In the genomic region with DNA sequence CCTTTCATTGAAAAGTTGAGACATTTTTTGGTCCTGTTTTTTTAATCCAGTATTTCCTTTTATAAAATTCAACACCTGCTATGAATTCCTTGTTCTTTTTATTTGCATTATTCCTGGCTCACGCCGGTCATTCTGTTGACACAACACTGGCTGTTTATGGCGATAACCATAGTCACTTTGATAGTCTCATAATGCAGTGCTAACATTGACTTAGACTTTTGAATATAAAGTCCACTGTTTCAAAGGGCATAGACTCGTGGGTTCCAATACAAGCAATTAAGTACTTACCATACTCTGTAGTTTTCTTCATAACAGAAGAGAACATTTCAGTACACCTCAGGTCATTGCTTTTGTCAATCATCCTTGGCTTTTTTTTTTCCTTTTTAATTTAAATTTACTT, we compare ENCODE assay signal across 15 mouse cellular contexts.
"Had no signal": no experiment of that assay in that cellular context is flagged by ENCODE, and none has a peak within 500 bp of the region (broad histone marks: within the 10 kb centered on the region; RNA-seq: fewer than 3 reads in every experiment).

No protein-coding gene starts in this region.

- H3K27me3 ChIP-seq: limb, embryonic 12.5 days; liver, embryonic 13.5 days; midbrain, embryonic 15.5 days; neural tube, embryonic 13.5 days had no signal

- ATAC-seq: midbrain, embryonic 15.5 days had no signal

- H3K4me3 ChIP-seq: layer of hippocampus, adult 2 months; limb, embryonic 12.5 days; liver, embryonic 13.5 days; midbrain, embryonic 10.5 days; midbrain, embryonic 15.5 days; neural tube, embryonic 13.5 days had no signal

- H3K27ac ChIP-seq: layer of hippocampus, adult 2 months; limb, embryonic 12.5 days; liver, embryonic 13.5 days; midbrain, embryonic 10.5 days; midbrain, embryonic 15.5 days; neural tube, embryonic 13.5 days had no signal

- H3K4me1 ChIP-seq: limb, embryonic 12.5 days; liver, embryonic 13.5 days; midbrain, embryonic 10.5 days; midbrain, embryonic 15.5 days; neural tube, embryonic 13.5 days had no signal

- H3K9ac ChIP-seq: limb, embryonic 12.5 days; liver, embryonic 13.5 days; lung, embryonic 14.5 days; midbrain, embryonic 15.5 days; neural tube, embryonic 13.5 days had no signal

- H3K4me2 ChIP-seq: limb, embryonic 12.5 days; liver, embryonic 13.5 days; lung, embryonic 14.5 days; midbrain, embryonic 15.5 days; neural tube, embryonic 13.5 days had no signal

- DNase-seq: kidney, postnatal 10 days; kidney, postnatal 4 days; liver, embryonic 13.5 days; lung, embryonic 14.5 days; lung, postnatal 10 days; lung, postnatal 4 days; retina, postnatal 1 day; right cerebral cortex, postnatal 4 days; thymus, adult 2 months; thymus, postnatal 36 days had no signal

- H3K9me3 ChIP-seq: limb, embryonic 12.5 days; liver, embryonic 13.5 days; midbrain, embryonic 10.5 days; midbrain, embryonic 15.5 days; neural tube, embryonic 13.5 days had no signal

- H3K36me3 ChIP-seq: limb, embryonic 12.5 days; liver, embryonic 13.5 days; midbrain, embryonic 10.5 days; midbrain, embryonic 15.5 days; neural tube, embryonic 13.5 days had no signal
